Mouse (Mus musculus) cortical plate, adult 2 months (tissue): ENCODE results near the gene Maged1. TPM values are rescaled to one million over a fixed set of nuclear protein-coding genes. Genes with fewer than 3 reads are reported as not detected.
"Not testable (repeated sequence)": the region's sequence is repeated elsewhere in the genome, so short reads cannot be mapped to it uniquely, and the experiment has no call there.

Experiments used
- H3K27ac ChIP-seq: fragments of 200-500 bp; 2 replicates; pipeline ENCODE4 v1.5.1; 2012; ENCODE audit warnings: low read length, control low read depth, inconsistent platforms; ENCODE audit not compliant: insufficient read depth
- H3K4me1 ChIP-seq: fragments of 200-500 bp; 2 replicates; pipeline ENCODE4 v1.6.1; 2011; ENCODE audit warnings: low read length; ENCODE audit not compliant: control insufficient read depth, insufficient read depth
- H3K4me3 ChIP-seq: fragments of 200-500 bp; 2 replicates; pipeline ENCODE4 v1.5.1; 2011; ENCODE audit warnings: mild to moderate bottlenecking, low read length, control low read depth; ENCODE audit not compliant: insufficient read depth
- CTCF ChIP-seq: fragments of 200-500 bp; IDR thresholded peaks from 2 replicates; pipeline ENCODE4 v1.5.1; 2011; ENCODE audit warnings: mild to moderate bottlenecking, control low read depth, low read length; ENCODE audit not compliant: insufficient read depth; ENCODE audit errors: extremely low read depth
- POLR2A ChIP-seq: fragments of 200-500 bp; IDR thresholded peaks from 2 replicates; pipeline ENCODE4 v1.6.1; 2011; ENCODE audit warnings: mild to moderate bottlenecking, low read length, control low read depth; ENCODE audit not compliant: insufficient read depth; ENCODE audit errors: extremely low read depth
- polyA plus RNA-seq: library from polyadenylated mRNA; depleted of rRNA; stranded (reverse); fragments of >200 nt; gene quantifications from 2 replicates; pipeline ENCODE4 v1.2.3, GENCODE M21; 2012; rRNA removed

Gene Maged1
- polyA plus RNA-seq, 1 experiment: 420 TPM

DNA sequence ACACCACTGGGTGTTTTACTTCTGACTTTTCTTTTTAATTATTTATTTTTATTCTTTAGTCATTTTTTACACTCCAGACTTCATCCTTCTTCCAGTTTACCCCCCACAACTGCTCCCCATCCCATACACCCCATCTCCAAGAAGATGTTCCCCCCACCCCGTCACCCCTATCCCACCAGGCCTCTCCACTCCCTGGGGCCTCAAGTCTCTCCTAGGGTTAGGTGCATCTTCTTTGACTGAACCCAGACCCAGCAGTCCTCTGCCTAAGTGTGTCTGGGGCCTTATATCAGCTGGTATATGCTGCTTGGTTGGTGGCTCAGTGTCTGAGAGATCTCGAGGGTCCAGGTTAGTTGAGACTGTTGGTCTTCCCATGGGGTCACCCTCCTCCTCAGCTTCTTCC is 7.6 kb downstream of the Maged1 start:
- Histone ChIP-seq H3K4me3 (no peak overlapping the region), H3K27ac (no peak overlapping the region), H3K4me1 (no peaks in the 10 kb centered on the region; the same call in 1 of the 2 replicates)
- TF ChIP-seq POLR2A (no peak), CTCF (no peak)

DNA sequence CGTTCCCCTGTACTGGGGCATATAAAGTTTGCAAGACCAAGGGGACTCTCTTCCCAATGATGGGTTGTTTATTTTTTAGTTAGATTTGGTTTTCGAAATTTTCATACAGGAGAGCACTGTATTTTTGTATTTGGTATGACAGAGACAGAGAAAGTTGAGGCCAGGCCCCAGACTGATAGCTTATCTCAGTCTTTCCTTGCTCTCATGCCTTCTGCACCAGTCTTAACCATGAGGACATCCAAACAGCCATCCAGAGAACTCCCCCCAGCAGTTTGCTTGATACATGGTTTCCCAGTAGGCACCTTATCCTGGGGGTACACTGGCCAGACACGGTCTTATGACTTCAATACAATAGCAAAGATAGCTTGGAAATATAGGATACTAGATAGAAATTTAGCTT is 11.6 kb downstream of the Maged1 start:
- H3K4me3 ChIP-seq: no peak overlapping the region
- TF ChIP-seq CTCF (no peak), POLR2A (no peak)
- no peaks in the 10 kb centered on the region for H3K4me1 ChIP-seq
- H3K27ac ChIP-seq: no peak overlapping the region

DNA sequence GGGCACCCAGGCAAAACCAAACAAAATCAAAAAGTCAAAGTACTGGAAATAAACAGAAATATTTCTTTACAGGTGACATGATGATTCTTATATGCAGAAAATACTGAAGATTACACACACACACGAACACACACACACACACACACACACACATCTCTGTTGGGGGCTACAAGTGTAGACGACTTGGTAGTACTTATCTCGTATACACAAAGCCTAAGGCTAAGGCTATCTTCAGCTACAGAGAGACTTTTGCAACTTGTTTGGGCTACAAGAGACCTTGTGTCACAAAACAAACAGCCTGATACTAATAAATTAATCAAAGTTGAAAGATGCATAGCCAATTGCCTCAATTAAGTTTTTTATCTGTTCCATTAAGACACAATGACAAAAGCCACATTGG is 19.8 kb downstream of the Maged1 start:
- Histone ChIP-seq H3K4me1 (no peaks in the 10 kb centered on the region), H3K27ac (no peak overlapping the region), H3K4me3 (no peak overlapping the region)
- no peak for TF ChIP-seq POLR2A
- TF ChIP-seq CTCF: no peak

DNA sequence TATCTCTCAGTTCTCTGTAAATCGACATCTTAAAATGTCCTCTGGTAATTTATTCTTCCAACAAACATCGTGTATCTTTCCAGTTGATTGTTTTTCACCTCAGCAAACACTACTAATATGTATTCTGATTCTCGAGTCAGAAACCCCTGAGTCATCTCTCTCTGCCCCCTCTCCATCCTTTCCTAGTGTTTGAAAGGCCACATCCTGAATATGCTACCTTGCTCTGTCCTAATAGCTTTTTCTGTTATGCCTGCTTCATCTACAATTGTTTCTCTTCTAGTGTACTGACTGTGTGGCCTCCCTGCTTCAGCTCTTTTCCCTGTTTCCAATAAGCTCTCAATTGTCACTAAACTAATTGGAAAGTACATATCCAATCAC is 33.5 kb downstream of the Maged1 start:
- Histone ChIP-seq H3K4me3 (no peak overlapping the region), H3K27ac (no peak overlapping the region), H3K4me1 (no peaks in the 10 kb centered on the region)
- TF ChIP-seq POLR2A: no peak

DNA sequence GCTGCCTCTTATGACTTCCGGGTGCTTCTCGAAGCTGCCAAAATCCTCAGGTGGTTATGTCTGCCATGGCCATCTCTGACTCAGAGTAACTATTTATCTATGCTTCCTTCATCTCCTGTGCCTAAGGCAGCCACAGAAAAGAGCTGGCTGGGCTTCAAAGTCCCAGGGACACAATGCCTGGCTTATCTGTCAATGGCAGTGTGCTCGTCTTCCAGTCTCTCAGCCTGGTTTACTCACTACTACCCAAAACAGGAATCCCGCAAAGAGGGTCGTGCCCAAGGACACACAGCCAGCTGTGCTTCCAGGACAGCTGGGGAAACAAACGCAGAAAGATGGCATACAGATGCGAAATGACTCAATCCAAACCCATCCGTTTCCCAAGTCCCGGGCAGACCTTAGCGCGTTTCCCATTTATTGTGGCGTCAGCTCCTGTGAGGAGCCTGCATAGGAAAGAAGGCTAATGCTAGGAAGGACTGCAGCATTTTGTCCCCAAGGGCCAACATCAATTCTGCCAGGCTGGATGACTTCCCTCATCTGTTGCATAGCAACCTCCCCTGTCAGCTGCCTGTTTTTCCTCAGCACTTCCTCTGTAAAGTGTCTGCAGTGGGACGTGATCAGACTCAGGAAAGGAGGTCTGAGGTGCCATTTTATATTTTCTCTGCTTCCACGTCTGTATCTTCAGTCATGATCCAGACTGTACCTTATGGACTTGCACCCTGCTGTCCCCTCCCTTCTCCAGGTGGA is 34.1 kb downstream of the Maged1 start:
- not testable (repeated sequence) for H3K4me1 ChIP-seq, H3K27ac ChIP-seq, H3K4me3 ChIP-seq

DNA sequence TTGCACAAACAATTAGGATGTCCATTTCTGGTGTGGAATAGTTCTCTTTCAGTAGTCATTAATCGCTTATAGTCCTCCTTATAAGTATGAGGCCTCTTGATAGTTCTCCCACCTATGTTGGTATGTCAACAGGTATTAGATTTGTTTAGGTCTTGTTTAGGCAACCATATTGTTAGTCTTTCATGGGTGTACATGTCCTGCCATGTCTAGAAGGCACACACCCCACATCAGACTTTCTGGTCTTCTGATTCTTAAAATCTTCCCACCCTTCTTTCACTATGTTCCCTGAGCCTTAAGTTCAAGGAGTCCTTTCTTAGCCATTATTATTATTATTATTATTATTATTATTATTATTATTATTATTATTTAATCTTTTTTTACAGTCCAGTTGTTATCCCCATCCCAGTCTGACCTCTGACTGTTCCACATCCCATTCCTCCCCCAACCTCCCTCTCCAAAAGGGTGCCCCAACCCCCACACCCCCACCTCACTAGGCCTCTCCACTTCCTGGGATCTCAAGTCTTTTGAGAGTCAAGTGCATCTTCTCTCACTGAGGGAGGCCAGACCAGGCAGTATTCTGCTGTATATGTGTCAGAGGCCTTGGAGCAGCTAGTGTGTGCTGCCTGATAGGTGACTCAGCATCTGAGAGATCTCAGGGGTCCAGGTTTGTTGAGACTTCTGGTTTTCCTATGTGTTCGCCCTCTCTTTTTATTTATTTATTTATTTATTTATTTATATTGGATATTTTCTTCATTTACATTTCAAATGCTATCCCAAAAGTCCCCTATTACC is 55.7 kb downstream of the Maged1 start:
- Histone ChIP-seq H3K27ac (no peak overlapping the region), H3K4me1 (no peaks in the 10 kb centered on the region), H3K4me3 (no peak overlapping the region)
- TF ChIP-seq POLR2A (no peak), CTCF (no peak)

Other genes starting within 250 kb of the Maged1 start
- 0.11 and 0.13 TPM in 2 replicates for gene Fam90a1b, start 175.4 kb downstream of the Maged1 start, polyA plus RNA-seq
- gene Apoo, start 175.0 kb downstream of the Maged1 start, polyA plus RNA-seq: 42.1 and 51.2 TPM in 2 replicates
- gene Gspt2, start 93.9 kb upstream of the Maged1 start, polyA plus RNA-seq: 26.0 and 26.8 TPM in 2 replicates
- gene Zxdb, start 182.4 kb upstream of the Maged1 start, polyA plus RNA-seq: 11.3 and 11.4 TPM in 2 replicates